Mouse (Mus musculus): ENCODE measurements around the gene Id2. TPM values are rescaled to one million over a fixed set of nuclear protein-coding genes. Genes with fewer than 3 reads are reported as not detected.

Gene Id2
- polyA plus RNA-seq, 1 experiment from 2014 or later, result 754 TPM

DNA sequence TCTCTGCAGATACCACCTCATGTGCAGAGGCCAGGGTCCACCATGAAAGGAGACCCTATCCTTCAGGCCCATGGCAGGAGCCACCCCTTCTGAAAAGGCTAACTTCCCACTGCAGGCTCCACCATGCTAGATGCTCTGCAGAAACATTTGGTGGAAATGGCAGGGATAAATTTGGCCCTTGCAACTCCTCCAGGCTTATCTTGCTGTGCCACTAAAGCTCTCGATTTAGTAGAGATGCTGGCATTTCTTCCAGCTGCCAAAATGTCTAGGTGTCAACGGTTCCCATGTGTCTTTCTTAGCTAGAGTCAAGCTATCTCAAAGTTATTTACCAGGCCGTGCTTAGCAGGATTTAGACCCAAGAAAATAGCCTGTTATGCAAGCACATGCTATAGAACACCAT, 22.6 kb downstream of the Id2 start:
- 78% methylated on average over 3 of the region's 3 CpGs for WGBS
- no peak for ATAC-seq (replicated peaks; ENCODE audit: low FRiP score, low read depth)
- Histone ChIP-seq H3K9ac (ENCODE audit: low read depth, low read length) (no peak overlapping the region), H3K4me3 (replicated peaks; ENCODE audit: low read depth, low read length) (no peak overlapping the region), H3K27ac (no peak overlapping the region), H3K27me3 (ENCODE audit: insufficient read depth, low read length) (no peaks in the 10 kb centered on the region), H3K9me3 (replicated peaks; ENCODE audit: low read length) (no peaks in the 10 kb centered on the region), H3K36me3 (ENCODE audit: insufficient read depth, low read length) (no peaks in the 10 kb centered on the region), H3K4me2 (ENCODE audit: low read length) (no peak overlapping the region), H3K4me1 (replicated peaks; ENCODE audit: insufficient read depth, low read length) (no peaks in the 10 kb centered on the region)
- no peak for TF ChIP-seq CTCF (IDR thresholded peaks at IDR 0.05; ENCODE audit: low read depth)
- no peak for DNase-seq (ENCODE audit: low spot score)

DNA sequence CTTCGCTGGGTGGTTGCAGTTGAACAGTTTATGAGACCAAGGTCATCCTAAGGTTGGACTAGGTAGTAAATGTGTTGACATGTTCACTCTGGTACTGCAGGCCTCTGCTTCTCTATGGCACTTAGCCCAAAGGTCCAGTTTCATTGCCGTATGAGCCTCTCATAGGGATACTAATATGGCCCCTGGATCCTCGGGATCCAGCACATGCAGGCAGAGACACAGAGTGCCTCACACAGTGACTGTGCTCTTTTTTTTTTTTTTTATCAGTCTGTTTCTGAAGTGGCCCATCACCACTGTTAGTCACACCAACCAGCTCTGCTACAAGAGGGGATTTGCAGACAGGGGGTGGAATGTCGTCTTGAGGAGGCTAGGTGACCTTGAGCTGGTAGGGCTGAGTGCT, 23.6 kb downstream of the Id2 start:
- H3K4me1 ChIP-seq (replicated peaks; ENCODE audit: insufficient read depth, low read length), result no peaks in the 10 kb centered on the region
- TF ChIP-seq CTCF (IDR thresholded peaks at IDR 0.05; ENCODE audit: low read depth), result no peak
- H3K27me3 ChIP-seq (ENCODE audit: insufficient read depth, low read length), result no peaks in the 10 kb centered on the region
- H3K9me3 ChIP-seq (replicated peaks; ENCODE audit: low read length), result no peaks in the 10 kb centered on the region
- peak; percentile 26 for DNase-seq (ENCODE audit: low spot score)
- ATAC-seq (replicated peaks; ENCODE audit: low FRiP score, low read depth), result no peak
- no peak overlapping the region for H3K4me3 ChIP-seq (replicated peaks; ENCODE audit: low read depth, low read length)
- no peak overlapping the region for H3K27ac ChIP-seq
- no peak overlapping the region for H3K9ac ChIP-seq (ENCODE audit: low read depth, low read length)
- WGBS, result 55% methylated on average over 4 of the region's 4 CpGs
- no peaks in the 10 kb centered on the region for H3K36me3 ChIP-seq (ENCODE audit: insufficient read depth, low read length)
- no peak overlapping the region for H3K4me2 ChIP-seq (ENCODE audit: low read length)

DNA sequence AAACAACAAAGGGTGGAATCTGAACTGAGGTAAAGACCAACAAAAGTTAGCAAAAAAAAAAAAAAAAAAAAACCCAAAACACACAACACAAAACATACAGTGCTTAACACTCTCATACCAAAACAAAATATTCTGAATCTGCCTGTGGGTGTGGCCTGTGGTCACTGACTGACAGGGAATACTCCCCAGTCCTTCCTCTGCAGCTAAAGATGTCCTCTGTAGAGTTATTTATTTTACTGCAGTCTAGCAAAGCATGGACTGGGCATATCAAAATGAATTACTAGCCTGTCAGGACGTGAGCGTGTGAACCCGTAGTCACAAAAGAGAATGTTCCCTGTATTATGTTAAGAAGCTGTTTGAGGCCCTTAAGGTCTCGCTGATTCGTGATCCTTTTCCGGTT, 34.7 kb downstream of the Id2 start:
- Histone ChIP-seq H3K27me3 (ENCODE audit: insufficient read depth, low read length) (no peaks in the 10 kb centered on the region), H3K4me1 (replicated peaks; ENCODE audit: insufficient read depth, low read length) (no peaks in the 10 kb centered on the region), H3K9me3 (replicated peaks; ENCODE audit: low read length) (no peaks in the 10 kb centered on the region), H3K9ac (ENCODE audit: low read depth, low read length) (no peak overlapping the region), H3K27ac (no peak overlapping the region), H3K4me3 (replicated peaks; ENCODE audit: low read depth, low read length) (no peak overlapping the region), H3K4me2 (ENCODE audit: low read length) (no peak overlapping the region), H3K36me3 (ENCODE audit: insufficient read depth, low read length) (peaks cover 26% of the 10 kb centered on the region)
- 0 out of 2 replicates have a peak, but pooled peaks have one; percentile 46 for ATAC-seq (replicated peaks; ENCODE audit: low FRiP score, low read depth)
- TF ChIP-seq CTCF (IDR thresholded peaks at IDR 0.05; ENCODE audit: low read depth), result no peak
- WGBS, result 33% methylated on average over 6 of the region's 6 CpGs
- DNase-seq (ENCODE audit: low spot score), result peak; percentile 71

DNA sequence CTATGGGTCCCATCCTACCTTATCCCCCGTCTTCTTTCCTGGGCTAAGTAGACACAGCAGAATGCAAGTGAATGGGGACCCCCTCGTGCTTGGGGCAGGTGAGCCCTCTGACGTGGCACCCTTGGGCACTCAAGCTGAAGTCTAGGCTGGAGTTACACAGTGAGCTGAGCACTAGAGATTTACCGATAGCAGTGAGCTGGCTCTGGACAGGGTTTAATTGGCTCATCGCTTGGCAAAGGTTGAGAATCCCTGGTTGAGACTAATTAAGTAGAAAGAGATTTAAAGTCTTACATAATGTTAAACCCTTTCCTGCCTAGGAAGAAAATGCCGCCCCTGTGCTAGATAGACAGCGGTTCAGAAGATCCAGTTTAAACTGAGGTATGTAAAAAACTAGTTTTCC, 36.0 kb downstream of the Id2 start:
- WGBS, result 76% methylated on average over 7 of the region's 7 CpGs
- ATAC-seq (replicated peaks; ENCODE audit: low FRiP score, low read depth), result no peak
- Histone ChIP-seq H3K4me1 (replicated peaks; ENCODE audit: insufficient read depth, low read length) (no peaks in the 10 kb centered on the region), H3K4me3 (replicated peaks; ENCODE audit: low read depth, low read length) (no peak overlapping the region), H3K36me3 (ENCODE audit: insufficient read depth, low read length) (peaks cover 32% of the 10 kb centered on the region), H3K27me3 (ENCODE audit: insufficient read depth, low read length) (no peaks in the 10 kb centered on the region), H3K4me2 (ENCODE audit: low read length) (no peak overlapping the region), H3K9me3 (replicated peaks; ENCODE audit: low read length) (no peaks in the 10 kb centered on the region), H3K9ac (ENCODE audit: low read depth, low read length) (no peak overlapping the region), H3K27ac (no peak overlapping the region)
- no peak for DNase-seq (ENCODE audit: low spot score)
- no peak for TF ChIP-seq CTCF (IDR thresholded peaks at IDR 0.05; ENCODE audit: low read depth)

DNA sequence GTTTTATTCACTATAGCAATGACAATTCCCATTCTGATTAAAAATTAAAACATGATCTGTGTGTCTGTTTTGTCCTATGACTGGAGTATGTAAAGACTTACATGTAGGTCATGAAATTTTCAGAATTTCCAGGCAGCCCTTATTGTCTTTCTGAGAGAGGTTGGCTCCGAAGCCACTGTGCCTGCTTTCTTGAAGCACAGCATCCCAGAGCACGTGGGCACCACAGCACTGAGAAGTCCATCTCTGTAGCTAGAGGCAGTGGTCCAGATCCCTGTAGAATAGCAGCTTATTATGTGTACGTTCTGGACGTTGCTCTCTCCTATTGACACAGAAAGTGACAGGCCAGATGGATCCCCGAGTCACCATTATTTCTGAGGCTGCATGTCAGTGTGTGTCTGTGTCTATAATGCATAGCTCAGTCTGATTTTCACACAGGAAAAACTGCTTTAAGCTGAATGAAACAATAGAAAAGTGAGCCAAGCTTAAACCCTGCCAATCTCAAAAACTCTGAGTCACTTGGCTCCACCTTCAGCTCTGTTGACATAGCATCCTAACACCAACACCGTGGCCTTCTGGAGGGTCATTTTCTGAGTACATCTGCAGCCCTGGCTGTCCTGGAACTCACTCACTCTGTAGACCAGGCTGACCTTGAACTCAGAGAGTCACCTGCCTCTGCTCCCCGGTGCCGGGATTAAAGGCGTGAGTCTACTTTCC, 37.3 kb downstream of the Id2 start:
- H3K4me1 ChIP-seq (replicated peaks; ENCODE audit: insufficient read depth, low read length), result no peaks in the 10 kb centered on the region
- peaks cover 39% of the 10 kb centered on the region for H3K36me3 ChIP-seq (ENCODE audit: insufficient read depth, low read length)
- H3K27me3 ChIP-seq (ENCODE audit: insufficient read depth, low read length), result no peaks in the 10 kb centered on the region
- no peak for TF ChIP-seq CTCF (IDR thresholded peaks at IDR 0.05; ENCODE audit: low read depth)
- H3K9me3 ChIP-seq (replicated peaks; ENCODE audit: low read length), result no peaks in the 10 kb centered on the region
- 86% methylated on average over 9 of the region's 9 CpGs for WGBS
- H3K27ac ChIP-seq, result no peak overlapping the region
- H3K4me2 ChIP-seq (ENCODE audit: low read length), result no peak overlapping the region
- no peak overlapping the region for H3K4me3 ChIP-seq (replicated peaks; ENCODE audit: low read depth, low read length)
- DNase-seq (ENCODE audit: low spot score) (no peak), ATAC-seq (replicated peaks; ENCODE audit: low FRiP score, low read depth) (no peak)
- no peak overlapping the region for H3K9ac ChIP-seq (ENCODE audit: low read depth, low read length)

DNA sequence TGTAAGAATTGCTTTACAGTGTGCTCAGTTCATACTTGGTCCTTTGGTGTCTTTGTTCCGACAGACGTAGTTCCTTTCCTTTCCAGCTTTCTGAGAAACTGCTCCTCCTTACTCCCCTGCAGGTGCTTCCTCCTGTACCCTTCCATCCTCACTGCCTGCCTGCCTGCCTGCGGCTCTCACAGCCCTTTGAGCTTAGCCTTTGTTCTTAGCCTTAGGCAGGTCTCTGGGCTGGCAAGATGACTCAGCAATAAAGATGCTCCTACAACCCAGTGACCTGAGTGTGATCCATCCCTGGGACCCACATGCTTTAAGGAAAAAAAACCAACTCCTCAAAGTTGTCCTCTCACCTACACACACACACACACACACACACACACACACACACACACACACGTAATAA, 42.0 kb downstream of the Id2 start:
- H3K9me3 ChIP-seq (replicated peaks; ENCODE audit: low read length), result no peaks in the 10 kb centered on the region
- no peak overlapping the region for H3K4me2 ChIP-seq (ENCODE audit: low read length)
- DNase-seq (ENCODE audit: low spot score), result no peak
- no peak overlapping the region for H3K4me3 ChIP-seq (replicated peaks; ENCODE audit: low read depth, low read length)
- H3K27me3 ChIP-seq (ENCODE audit: insufficient read depth, low read length), result no peaks in the 10 kb centered on the region
- H3K36me3 ChIP-seq (ENCODE audit: insufficient read depth, low read length), result peaks cover 66% of the 10 kb centered on the region
- no peak for TF ChIP-seq CTCF (IDR thresholded peaks at IDR 0.05; ENCODE audit: low read depth)
- H3K27ac ChIP-seq, result no peak overlapping the region
- no peak overlapping the region for H3K9ac ChIP-seq (ENCODE audit: low read depth, low read length)
- ATAC-seq (replicated peaks; ENCODE audit: low FRiP score, low read depth), result no peak
- 71% methylated on average over 4 of the region's 4 CpGs for WGBS
- H3K4me1 ChIP-seq (replicated peaks; ENCODE audit: insufficient read depth, low read length), result no peaks in the 10 kb centered on the region

DNA sequence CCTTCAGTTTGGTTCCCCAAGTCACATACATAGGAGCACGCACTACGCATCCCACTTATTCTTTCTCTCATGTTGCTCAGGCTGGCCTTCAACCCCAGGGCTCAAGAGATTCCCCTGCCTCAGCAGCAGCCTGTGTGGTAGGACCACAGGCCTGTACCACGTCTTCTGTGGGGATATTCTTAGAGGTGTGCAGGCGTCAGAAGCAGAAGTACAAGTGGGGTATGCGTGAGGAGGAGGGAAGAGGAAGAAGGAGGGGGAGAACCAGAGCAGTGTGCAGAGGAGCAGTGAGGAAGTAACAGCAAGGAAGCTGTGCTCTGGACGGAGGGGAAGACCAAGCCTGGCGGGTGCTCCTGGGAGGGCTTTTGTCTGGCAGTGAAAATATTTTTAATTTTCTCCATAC, 42.4 kb downstream of the Id2 start:
- no peak for DNase-seq (ENCODE audit: low spot score)
- Histone ChIP-seq H3K27ac (no peak overlapping the region), H3K4me1 (replicated peaks; ENCODE audit: insufficient read depth, low read length) (no peaks in the 10 kb centered on the region), H3K4me2 (ENCODE audit: low read length) (no peak overlapping the region), H3K9me3 (replicated peaks; ENCODE audit: low read length) (no peaks in the 10 kb centered on the region), H3K4me3 (replicated peaks; ENCODE audit: low read depth, low read length) (no peak overlapping the region), H3K27me3 (ENCODE audit: insufficient read depth, low read length) (no peaks in the 10 kb centered on the region), H3K9ac (ENCODE audit: low read depth, low read length) (no peak overlapping the region), H3K36me3 (ENCODE audit: insufficient read depth, low read length) (peaks cover 62% of the 10 kb centered on the region)
- WGBS, result 82% methylated on average over 7 of the region's 7 CpGs
- no peak for TF ChIP-seq CTCF (IDR thresholded peaks at IDR 0.05; ENCODE audit: low read depth)
- no peak for ATAC-seq (replicated peaks; ENCODE audit: low FRiP score, low read depth)

All from kidney, postnatal 0 days (tissue).